Mouse (Mus musculus) forebrain, postnatal 0 days (tissue): ENCODE measurements around the gene Pla2g4c. TPM values are rescaled to one million over a fixed set of nuclear protein-coding genes. Genes with fewer than 3 reads are reported as not detected.

ENCODE experiments used
- ATAC-seq: fragments of 200-750 bp; cut with Nextera tagmentation; 2 replicates; pipeline ENCODE4 v1.8.0; 2017; ENCODE audit warnings: mild to moderate bottlenecking, moderate library complexity
- DNase-seq: peaks from one replicate; pipeline ENCODE4 v3.0.0-alpha.2; 2015
- H3K27ac ChIP-seq: fragments of 300-500 bp; sonication (generic); 2 replicates; pipeline ENCODE4 v1.5.1; 2014; ENCODE audit warnings: low read depth, mild to moderate bottlenecking, antibody characterized with exemption, low read length, moderate library complexity, mixed read lengths
- H3K27me3 ChIP-seq: fragments of 300-500 bp; sonication (generic); 2 replicates; pipeline ENCODE4 v1.6.1; 2014; ENCODE audit warnings: mild to moderate bottlenecking, low read length, mixed read lengths; ENCODE audit not compliant: insufficient read depth
- H3K36me3 ChIP-seq: fragments of 300-500 bp; sonication (generic); 2 replicates; pipeline ENCODE4 v1.6.1; 2014; ENCODE audit warnings: mild to moderate bottlenecking, moderate library complexity; ENCODE audit not compliant: insufficient read depth
- H3K4me1 ChIP-seq: fragments of 300-500 bp; sonication (generic); 2 replicates; pipeline ENCODE4 v1.6.1; 2014; ENCODE audit warnings: antibody characterized with exemption; ENCODE audit not compliant: insufficient read depth
- H3K4me2 ChIP-seq: fragments of 300-500 bp; sonication (generic); 2 replicates; pipeline ENCODE4 v1.6.1; 2014; ENCODE audit warnings: low read depth, mild to moderate bottlenecking, moderate library complexity
- H3K4me3 ChIP-seq: fragments of 300-500 bp; sonication (generic); 2 replicates; pipeline ENCODE4 v1.5.1; 2014; ENCODE audit warnings: low read depth, low read length, mixed read lengths
- H3K9ac ChIP-seq: fragments of 300-500 bp; sonication (generic); 2 replicates; pipeline ENCODE4 v1.6.1; 2014; ENCODE audit warnings: mild to moderate bottlenecking
- H3K9me3 ChIP-seq: fragments of 300-500 bp; sonication (generic); 2 replicates; pipeline ENCODE4 v1.6.1; 2016; ENCODE audit warnings: low read length
- CTCF ChIP-seq: sonication (generic); IDR thresholded peaks from 2 replicates; pipeline ENCODE4 v1.5.1; 2016; ENCODE audit warnings: antibody characterized with exemption, control low read depth, low read depth
- WGBS: fragments of 180-500 bp; shearing (Covaris S2); extraction: QIAGEN DNeasy Blood & Tissue Kit; methylation state at CpG from one replicate; pipeline ENCODE4 v1.1.7; 2014; 5-methylcytosine and 5-hydroxymethylcytosine counted together
- polyA plus RNA-seq: library from polyadenylated mRNA; unstranded; fragments of >200 nt; fragmentation: Nextera tagmentation; extraction: Ambion mirVana; gene quantifications from 2 replicates; pipeline ENCODE4 v1.2.1, GENCODE M21; 2015
- total RNA-seq: library from RNA; depleted of rRNA; stranded (reverse); fragments of >200 nt; gene quantifications from 2 replicates; pipeline ENCODE4 v1.2.3, GENCODE M21; 2014; rRNA removed

The Pla2g4c gene
- total and polyA plus RNA-seq, 2 experiments from 2014 or later = 0.48 TPM; not detected in 1

- Histone ChIP-seq H3K9me3 (0 out of 2 replicates have a peak, but pooled peaks cover 5% of the 10 kb centered on the region), H3K36me3 (no peaks in the 10 kb centered on the region), H3K4me3 (no peak overlapping the region), H3K27ac (no peak overlapping the region), H3K4me2 (no peak overlapping the region), H3K4me1 (no peaks in the 10 kb centered on the region), H3K27me3 (no peaks in the 10 kb centered on the region), H3K9ac (no peak overlapping the region)
- no peak for TF ChIP-seq CTCF
- ATAC-seq = peak; percentile 42
- peak; percentile 10 for DNase-seq
Measured at GRCm38 (mm10) chr7:13355943-13356342, 31.5 kb downstream of the Pla2g4c start.

DNA sequence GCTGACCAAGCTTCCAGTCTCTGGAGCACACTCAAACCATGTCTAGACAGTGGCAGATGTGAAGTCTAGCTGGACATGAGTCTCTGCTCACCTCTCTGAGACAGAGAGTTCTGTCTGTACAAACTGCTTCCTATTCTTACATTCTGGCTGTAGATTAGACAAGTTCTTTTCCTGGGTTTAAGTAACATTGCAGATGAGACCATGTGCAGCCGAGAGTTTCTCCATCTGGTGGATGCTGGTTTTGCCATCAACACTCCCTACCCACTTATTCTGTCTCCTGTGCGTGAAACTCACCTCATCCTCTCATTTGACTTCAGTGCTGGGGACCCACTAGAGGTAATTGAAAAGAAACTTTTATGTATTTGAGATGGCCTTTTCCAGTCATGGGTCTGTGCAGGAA lies 56.1 kb downstream of the Pla2g4c start:
- H3K9ac ChIP-seq = no peak overlapping the region
- H3K4me2 ChIP-seq = no peak overlapping the region
- no peak for TF ChIP-seq CTCF
- no peaks in the 10 kb centered on the region for H3K9me3 ChIP-seq
- no peak for DNase-seq
- H3K27ac ChIP-seq = no peak overlapping the region
- H3K4me1 ChIP-seq = no peaks in the 10 kb centered on the region
- H3K36me3 ChIP-seq = no peaks in the 10 kb centered on the region
- H3K4me3 ChIP-seq = no peak overlapping the region
- no peaks in the 10 kb centered on the region for H3K27me3 ChIP-seq
- WGBS = 89% methylated on average over 2 of the region's 2 CpGs
- no peak for ATAC-seq

DNA sequence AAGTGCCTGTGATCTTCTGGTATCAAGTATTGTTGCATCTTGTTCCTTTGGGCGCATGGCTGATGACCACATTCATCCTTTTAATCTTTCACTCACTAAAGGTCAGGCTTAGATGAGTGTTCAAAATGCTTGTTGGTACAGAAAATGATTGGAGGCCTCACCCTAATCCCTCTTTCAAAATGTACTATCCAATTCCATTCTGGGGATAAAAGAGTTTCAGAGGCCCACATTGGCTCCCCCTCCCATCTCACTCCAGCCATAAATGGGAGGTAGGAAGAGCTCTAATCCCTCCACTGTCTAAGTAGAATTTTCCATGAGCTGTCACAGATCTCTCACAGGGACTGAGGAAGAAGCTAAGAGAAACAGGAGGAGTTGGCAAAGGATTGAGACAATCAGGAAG lies 73.4 kb downstream of the Pla2g4c start, which contains the start of gene Cabp5:
TSS of gene Cabp5 (plus strand) at position 301 of the 400 bp plus-strand sequence.
- ATAC-seq = no peak
- Histone ChIP-seq H3K9ac (no peak within 1 kb of the TSS), H3K27ac (no peak within 1 kb of the TSS), H3K4me1 (no peaks in the 10 kb centered on the region), H3K4me3 (no peak within 1 kb of the TSS), H3K9me3 (no peaks in the 10 kb centered on the region), H3K4me2 (no peak within 1 kb of the TSS), H3K27me3 (no peaks in the 10 kb centered on the region), H3K36me3 (no peaks in the 10 kb centered on the region)
- DNase-seq = no peak
- TF ChIP-seq CTCF = no peak
- 78% methylated on average over 1 of the region's 1 CpGs for WGBS

Other genes with a start within 250 kb of the Pla2g4c start
- 0.14 and 0.23 TPM in 2 replicates for gene Vmn1r85, start 229.5 kb upstream of the Pla2g4c start, total RNA-seq
- gene Vmn1r85, start 229.5 kb upstream of the Pla2g4c start, polyA plus RNA-seq = 0.05 and 0.12 TPM in 2 replicates
- gene Vmn1r86, start 204.7 kb upstream of the Pla2g4c start, total RNA-seq = not detected in 2 replicates
- gene Vmn1r86, start 204.7 kb upstream of the Pla2g4c start, polyA plus RNA-seq = not detected in 2 replicates
- gene Vmn1r87, start 184.5 kb upstream of the Pla2g4c start, total RNA-seq = not detected in 2 replicates
- not detected in 2 replicates for gene Vmn1r87, start 184.5 kb upstream of the Pla2g4c start, polyA plus RNA-seq
- not detected in 2 replicates for gene Vmn1r88, start 165.1 kb upstream of the Pla2g4c start, total RNA-seq
- gene Vmn1r88, start 165.1 kb upstream of the Pla2g4c start, polyA plus RNA-seq = not detected in 2 replicates
- not detected in 2 replicates for gene Vmn1r89, start 111.6 kb upstream of the Pla2g4c start, total RNA-seq
- not detected in 2 replicates for gene Vmn1r89, start 111.6 kb upstream of the Pla2g4c start, polyA plus RNA-seq
- gene Lig1, start 47.4 kb upstream of the Pla2g4c start, total RNA-seq = 9.6 and 10.3 TPM in 2 replicates
- gene Lig1, start 47.4 kb upstream of the Pla2g4c start, polyA plus RNA-seq = 20.3 and 26.2 TPM in 2 replicates
- gene Zswim9, start 45.9 kb upstream of the Pla2g4c start, total RNA-seq = 8.9 and 15.3 TPM in 2 replicates
- 5.0 and 8.2 TPM in 2 replicates for gene Zswim9, start 45.9 kb upstream of the Pla2g4c start, polyA plus RNA-seq
- gene Cabp5, start 73.5 kb downstream of the Pla2g4c start, total RNA-seq = not detected in 2 replicates
- gene Cabp5, start 73.5 kb downstream of the Pla2g4c start, polyA plus RNA-seq = not detected in 2 replicates
- not detected in 2 replicates for gene Bsph1, start 126.2 kb downstream of the Pla2g4c start, total RNA-seq
- gene Bsph1, start 126.2 kb downstream of the Pla2g4c start, polyA plus RNA-seq = not detected in 2 replicates
- not detected in 2 replicates for gene Bsph2, start 246.4 kb downstream of the Pla2g4c start, total RNA-seq
- gene Bsph2, start 246.4 kb downstream of the Pla2g4c start, polyA plus RNA-seq = not detected in 2 replicates